ENCODE assay signal across 8 mouse cellular contexts in the genomic region with DNA sequence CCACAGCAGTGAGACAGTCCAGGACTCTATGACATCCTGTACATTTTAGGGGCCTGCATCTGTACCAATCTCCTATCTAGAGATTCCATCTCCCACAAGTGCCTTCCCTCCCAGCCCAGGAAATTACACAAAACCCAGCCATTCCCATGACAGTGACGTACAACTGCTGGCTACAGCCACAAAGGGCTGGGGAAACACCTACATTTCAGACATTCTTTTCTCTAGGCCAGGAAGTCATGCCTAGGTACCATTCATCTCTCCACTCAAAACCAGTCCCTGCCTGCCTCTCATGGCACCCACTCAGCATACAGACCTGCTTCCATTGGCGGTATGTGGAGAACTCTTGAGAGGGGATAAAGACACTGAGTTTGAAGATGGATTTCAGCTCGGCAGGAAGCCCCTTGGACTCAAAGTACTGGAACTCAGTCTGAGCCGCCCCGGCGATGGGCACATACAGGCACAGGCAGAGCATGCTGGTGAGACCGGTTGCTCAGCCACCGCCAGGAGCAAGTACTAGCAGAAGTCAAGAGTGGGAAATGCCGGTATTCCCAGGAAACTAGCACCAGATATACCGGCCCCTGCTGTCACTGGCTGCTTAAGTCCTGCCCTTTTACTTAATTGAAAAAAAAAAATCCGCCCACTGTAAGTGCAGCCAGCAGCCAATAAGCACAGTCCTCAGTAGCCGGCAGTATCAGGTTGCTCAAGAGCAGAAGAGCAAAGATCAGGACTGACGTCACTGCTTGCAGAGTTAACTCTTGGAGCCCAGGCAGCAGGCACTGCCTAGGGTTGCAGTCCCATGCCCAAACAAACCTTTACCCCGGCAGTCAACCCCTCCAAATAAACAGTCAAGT. TPM values are rescaled to one million over a fixed set of nuclear protein-coding genes. Genes with fewer than 3 reads are reported as not detected.
DNase-seq lines count a peak whose midpoint lies in the region; ATAC-seq and TF ChIP-seq lines count a peak whose summit lies in the region.

No protein-coding gene starts in this region.

- peak; percentile 69; the same call in 1 of the 2 replicates for TF ChIP-seq POLR2A in small intestine, adult 2 months (IDR thresholded peaks at IDR 0.05; ENCODE audit: low read depth, low read length)

- no peak for TF ChIP-seq CTCF in small intestine, adult 2 months (IDR thresholded peaks at IDR 0.05; ENCODE audit: extremely low read depth, insufficient read length, insufficient replicate concordance, low read depth, low read length)

- H3K36me3 ChIP-seq in small intestine, adult 2 months (ENCODE audit: control insufficient read depth, insufficient read depth, low read length) = peaks cover 23% of the 10 kb centered on the region

- intact Hi-C loops in left cerebral cortex, postnatal 10 days (cut with DNase I) = no loop called here
- intact Hi-C loops in heart, postnatal 14 days (cut with DNase I) = loop anchor here (2.0 kb wide), 1 partner anchor 27 kb away; the partner anchor contains the start of genes Naif1 and Slc25a25

- 7% methylated on average over 14 of the region's 14 CpGs for WGBS in small intestine, adult 2 months

- peak; percentile 35 to 67 for DNase-seq in left cerebral cortex, postnatal 10 days (ENCODE audit: extremely low spot score in 1 of 2, low spot score in 2 of 2)
- no peak for DNase-seq in left cerebral cortex, adult 8-10 months (ENCODE audit: low spot score in 2 of 2)
- peak; percentile 92 for DNase-seq in brain, adult 2 months (ENCODE audit: low read depth, low spot score)
- peak; percentile 92 for DNase-seq in fat pad, adult 2 months (ENCODE audit: extremely low read depth, low read depth, low spot score)
- peak; percentile 66 to 71 for DNase-seq in heart, postnatal 14 days
- peak; percentile 83 to 95 for DNase-seq in kidney, postnatal 25 days

- H3K4me1 ChIP-seq in small intestine, adult 2 months (ENCODE audit: control insufficient read depth, insufficient read depth, insufficient read length, low read length) = peaks cover 42% of the 10 kb centered on the region

- H3K4me3 ChIP-seq in small intestine, adult 2 months (ENCODE audit: low read depth, low read length) = peak overlapping the region; percentile 72

- H3K27ac ChIP-seq in small intestine, adult 2 months (ENCODE audit: insufficient read depth, low read depth, low read length) = peak overlapping the region; percentile 92

- peak; percentile 85 for ATAC-seq in megakaryocyte, adult 5-6 weeks (ENCODE audit: poor library complexity, severe bottlenecking)

- H3K27me3 ChIP-seq in small intestine, adult 2 months (ENCODE audit: control insufficient read depth, insufficient read depth, low read length) = no peaks in the 10 kb centered on the region

RNA-seq across cellular contexts. Expression of gene Naif1, which starts 26.6 kb away (rescaled TPM):
- total RNA-seq in left cerebral cortex, postnatal 10 days (2021) = 1 to 10 TPM; 3.3 to 3.7 TPM
- 1 to 10 TPM; 3.8 to 4.1 (median 3.9) TPM for total RNA-seq in left cerebral cortex, adult 8-10 months (2022)
- 1 to 10 TPM; 3.1 to 3.4 TPM for total RNA-seq in heart, postnatal 14 days (2021)
- 2.9 and 3.5 TPM in 2 replicates for total RNA-seq in megakaryocyte, adult 5-6 weeks (2015)
- total RNA-seq in megakaryocyte, adult 5-6 weeks (2017) = 3.2 and 3.9 TPM in 2 replicates
- polyA plus RNA-seq in small intestine, adult 2 months (2012; rRNA removed) = 2.4 and 4.4 TPM in 2 replicates

RNA-seq across cellular contexts. Expression of gene Slc25a25, which starts 27.5 kb away (rescaled TPM):
- total RNA-seq in left cerebral cortex, postnatal 10 days (2021) = 10 to 100 TPM; 48.9 to 51.3 TPM
- total RNA-seq in left cerebral cortex, adult 8-10 months (2022) = 10 to 100 TPM; 56.5 to 66.1 (median 60.9) TPM
- 10 to 100 TPM in 1 of 2 experiments, 1 to 10 TPM in 1; 9.7 to 15.5 TPM for total RNA-seq in heart, postnatal 14 days (2021)
- 4.6 and 6.9 TPM in 2 replicates for total RNA-seq in megakaryocyte, adult 5-6 weeks (2015)
- total RNA-seq in megakaryocyte, adult 5-6 weeks (2017) = 8.4 and 10.7 TPM in 2 replicates
- polyA plus RNA-seq in small intestine, adult 2 months (2012; rRNA removed) = 12.5 and 27.0 TPM in 2 replicates

RNA-seq across cellular contexts. Expression of gene Ptges2, which starts 28.0 kb away (rescaled TPM):
- total RNA-seq in left cerebral cortex, postnatal 10 days (2021) = 10 to 100 TPM; 46.5 to 46.9 TPM
- total RNA-seq in left cerebral cortex, adult 8-10 months (2022) = 10 to 100 TPM; 46.9 to 51.4 (median 49.9) TPM
- total RNA-seq in heart, postnatal 14 days (2021) = 10 to 100 TPM; 65.0 to 75.7 TPM
- total RNA-seq in megakaryocyte, adult 5-6 weeks (2015) = 5.0 and 6.7 TPM in 2 replicates
- 7.2 and 8.8 TPM in 2 replicates for total RNA-seq in megakaryocyte, adult 5-6 weeks (2017)
- polyA plus RNA-seq in small intestine, adult 2 months (2012; rRNA removed) = 22.3 and 32.6 TPM in 2 replicates

RNA-seq across cellular contexts. Expression of gene Lcn2, which starts 35.7 kb away (rescaled TPM):
- 1 to 10 TPM; 1.7 to 3.4 TPM for total RNA-seq in left cerebral cortex, postnatal 10 days (2021)
- under 1 TPM; 0.50 to 0.81 (median 0.63) TPM for total RNA-seq in left cerebral cortex, adult 8-10 months (2022)
- 1 to 10 TPM; 3.8 to 6.5 TPM for total RNA-seq in heart, postnatal 14 days (2021)
- total RNA-seq in megakaryocyte, adult 5-6 weeks (2015) = 3,591 and 4,679 TPM in 2 replicates
- 682 and 1,100 TPM in 2 replicates for total RNA-seq in megakaryocyte, adult 5-6 weeks (2017)
- polyA plus RNA-seq in small intestine, adult 2 months (2012; rRNA removed) = 5.5 and 5.8 TPM in 2 replicates

RNA-seq across cellular contexts. Expression of gene 1110008P14Rik, which starts 42.0 kb away (rescaled TPM):
- total RNA-seq in left cerebral cortex, postnatal 10 days (2021) = 100 to 1,000 TPM; 168 to 176 TPM
- total RNA-seq in left cerebral cortex, adult 8-10 months (2022) = 100 to 1,000 TPM; 226 to 280 (median 259) TPM
- total RNA-seq in heart, postnatal 14 days (2021) = 10 to 100 TPM; 45.3 to 48.2 TPM
- 30.4 and 38.4 TPM in 2 replicates for total RNA-seq in megakaryocyte, adult 5-6 weeks (2015)
- total RNA-seq in megakaryocyte, adult 5-6 weeks (2017) = 29.1 and 32.3 TPM in 2 replicates
- 117 and 134 TPM in 2 replicates for polyA plus RNA-seq in small intestine, adult 2 months (2012; rRNA removed)

Comparison
In these comparisons a context has a peak if more than half of its experiments do, and no peak if none do; other contexts are left out.
1. DNase-seq: peak in left cerebral cortex, postnatal 10 days (2 of 2), brain, adult 2 months (single experiment), fat pad, adult 2 months (single experiment), heart, postnatal 14 days (2 of 2) and kidney, postnatal 25 days (2 of 2); none in left cerebral cortex, adult 8-10 months (0 of 2).
2. RNA of gene Ptges2, which starts 28.0 kb away (total RNA-seq): 65.0 to 75.7 TPM in heart, postnatal 14 days, 46.9 to 51.4 TPM in left cerebral cortex, adult 8-10 months and 46.5 to 46.9 TPM in left cerebral cortex, postnatal 10 days; 5.0 to 8.8 TPM in megakaryocyte, adult 5-6 weeks; every median in the first group is over 4 times any median in the second.